Mouse (Mus musculus) heart, embryonic 16.5 days (tissue): ENCODE results near the gene Eri3. TPM values are rescaled to one million over a fixed set of nuclear protein-coding genes. Genes with fewer than 3 reads are reported as not detected.

ENCODE experiments used
- ATAC-seq: fragments of 200-750 bp; cut with Nextera tagmentation; replicated peaks from 2 replicates; pipeline ENCODE4 v1.8.0; 2017; ENCODE audit warnings: moderate number of reproducible peaks; ENCODE audit not compliant: insufficient read depth, low FRiP score; ENCODE audit errors: extremely low read depth
- H3K27ac ChIP-seq: fragments of 300-500 bp; sonication (generic); 2 replicates; pipeline ENCODE4 v1.5.1; 2014; ENCODE audit warnings: mild to moderate bottlenecking, low read length, control low read depth, moderate library complexity
- H3K27me3 ChIP-seq: fragments of 300-500 bp; sonication (generic); 2 replicates; pipeline ENCODE4 v1.6.1; 2014; ENCODE audit warnings: low read length, mixed read lengths; ENCODE audit not compliant: control insufficient read depth, insufficient read depth
- H3K36me3 ChIP-seq: fragments of 300-500 bp; sonication (generic); 2 replicates; pipeline ENCODE4 v1.6.1; 2014; ENCODE audit not compliant: control insufficient read depth, insufficient read depth
- H3K4me1 ChIP-seq: fragments of 300-500 bp; sonication (generic); 2 replicates; pipeline ENCODE4 v1.6.1; 2014; ENCODE audit warnings: low read length, mixed read lengths; ENCODE audit not compliant: control insufficient read depth, insufficient read depth
- H3K4me2 ChIP-seq: fragments of 300-500 bp; sonication (generic); 2 replicates; pipeline ENCODE4 v1.6.1; 2014; ENCODE audit warnings: low read depth, mild to moderate bottlenecking, control low read depth, low read length
- H3K4me3 ChIP-seq: fragments of 300-500 bp; sonication (generic); 2 replicates; pipeline ENCODE4 v1.5.1; 2014; ENCODE audit warnings: mild to moderate bottlenecking, control low read depth, low read length
- H3K9ac ChIP-seq: fragments of 300-500 bp; sonication (generic); 2 replicates; pipeline ENCODE4 v1.6.1; 2014; ENCODE audit warnings: low read length, control low read depth
- H3K9me3 ChIP-seq: fragments of 300-500 bp; sonication (generic); replicated peaks from 2 replicates; pipeline ENCODE4 v1.6.1; 2016; ENCODE audit warnings: low read length; ENCODE audit not compliant: control insufficient read depth
- WGBS: fragments of 180-500 bp; shearing (Covaris S2); extraction: QIAGEN DNeasy Blood & Tissue Kit; methylation state at CpG from one replicate; pipeline ENCODE4 v1.1.7; 2014; 5-methylcytosine and 5-hydroxymethylcytosine counted together
- polyA plus RNA-seq: library from polyadenylated mRNA; unstranded; fragments of >200 nt; fragmentation: Nextera tagmentation; extraction: Ambion mirVana; gene quantifications from 2 replicates; pipeline ENCODE4 v1.2.1, GENCODE M21; 2015

The Eri3 gene
- polyA plus RNA-seq, 1 experiment from 2014 or later: 93.5 TPM

GRCm38 (mm10) chr4:117590781-117591180, 40.6 kb downstream of the Eri3 start:
- H3K27ac ChIP-seq: no peak overlapping the region
- ATAC-seq: peak; percentile 49

GRCm38 (mm10) chr4:117592206-117592605, 42.0 kb downstream of the Eri3 start:
- no peak overlapping the region for H3K4me3 ChIP-seq

More at GRCm38 (mm10) chr4:117590781-117591180, 40.6 kb downstream of the Eri3 start:
- Histone ChIP-seq H3K36me3 (peaks cover 13% of the 10 kb centered on the region), H3K27me3 (no peaks in the 10 kb centered on the region), H3K4me3 (no peak overlapping the region), H3K4me2 (no peak overlapping the region), H3K4me1 (peaks cover 9% of the 10 kb centered on the region), H3K9ac (no peak overlapping the region), H3K9me3 (no peaks in the 10 kb centered on the region)
- WGBS: 59% methylated on average over 2 of the region's 2 CpGs

GRCm38 (mm10) chr4:117595293-117595692, 45.1 kb downstream of the Eri3 start:
- Histone ChIP-seq H3K36me3 (peaks cover 24% of the 10 kb centered on the region), H3K27ac (no peak overlapping the region)
- no peak for ATAC-seq

More at GRCm38 (mm10) chr4:117592206-117592605, 42.0 kb downstream of the Eri3 start:
- Histone ChIP-seq H3K27me3 (no peaks in the 10 kb centered on the region), H3K9ac (no peak overlapping the region), H3K4me1 (peaks cover 9% of the 10 kb centered on the region), H3K9me3 (no peaks in the 10 kb centered on the region), H3K4me2 (no peak overlapping the region), H3K27ac (no peak overlapping the region), H3K36me3 (peaks cover 13% of the 10 kb centered on the region)
- 87% methylated on average over 5 of the region's 5 CpGs for WGBS
- ATAC-seq: no peak

GRCm38 (mm10) chr4:117599986-117600565, 49.9 kb downstream of the Eri3 start:
- H3K9me3 ChIP-seq: no peaks in the 10 kb centered on the region
- H3K36me3 ChIP-seq: peaks cover 11% of the 10 kb centered on the region
- H3K4me3 ChIP-seq: no peak overlapping the region
- H3K27ac ChIP-seq: no peak overlapping the region
- no peak overlapping the region for H3K4me2 ChIP-seq
- no peaks in the 10 kb centered on the region for H3K27me3 ChIP-seq
- H3K4me1 ChIP-seq: no peaks in the 10 kb centered on the region
- no peak overlapping the region for H3K9ac ChIP-seq
- no peak for ATAC-seq
- WGBS: 64% methylated on average over 7 of the region's 7 CpGs

More at GRCm38 (mm10) chr4:117595293-117595692, 45.1 kb downstream of the Eri3 start:
- 90% methylated on average over 10 of the region's 10 CpGs for WGBS
- Histone ChIP-seq H3K9me3 (no peaks in the 10 kb centered on the region), H3K27me3 (no peaks in the 10 kb centered on the region), H3K9ac (no peak overlapping the region), H3K4me3 (no peak overlapping the region), H3K4me1 (peaks cover 9% of the 10 kb centered on the region), H3K4me2 (no peak overlapping the region)

- H3K4me2 ChIP-seq: no peak overlapping the region
- peaks cover 4% of the 10 kb centered on the region; the same call in 1 of the 2 replicates for H3K4me1 ChIP-seq
- H3K9me3 ChIP-seq: no peaks in the 10 kb centered on the region
- H3K4me3 ChIP-seq: no peak overlapping the region
- WGBS: 69% methylated on average over 5 of the region's 5 CpGs
- H3K36me3 ChIP-seq: peaks cover 11% of the 10 kb centered on the region
- H3K9ac ChIP-seq: no peak overlapping the region
- no peak overlapping the region for H3K27ac ChIP-seq
- ATAC-seq: no peak
- H3K27me3 ChIP-seq: no peaks in the 10 kb centered on the region
Measured at GRCm38 (mm10) chr4:117601338-117601776, 51.2 kb downstream of the Eri3 start.

GRCm38 (mm10) chr4:117605099-117605953, 55.2 kb downstream of the Eri3 start:
- H3K27ac ChIP-seq: no peak overlapping the region
- peaks cover 15% of the 10 kb centered on the region for H3K4me1 ChIP-seq
- WGBS: 57% methylated on average over 16 of the region's 16 CpGs
- H3K27me3 ChIP-seq: no peaks in the 10 kb centered on the region
- no peak for ATAC-seq
- no peaks in the 10 kb centered on the region; the same call in none of the 2 replicates for H3K36me3 ChIP-seq
- no peak overlapping the region for H3K4me2 ChIP-seq
- no peak overlapping the region; the same call in 1 of the 2 replicates for H3K9ac ChIP-seq
- no peaks in the 10 kb centered on the region for H3K9me3 ChIP-seq
- no peak overlapping the region for H3K4me3 ChIP-seq

GRCm38 (mm10) chr4:117605954-117606227, 55.7 kb downstream of the Eri3 start:
- H3K4me3 ChIP-seq: no peak overlapping the region
- H3K4me1 ChIP-seq: peaks cover 15% of the 10 kb centered on the region
- no peak overlapping the region for H3K27ac ChIP-seq
- WGBS: 60% methylated on average over 1 of the region's 1 CpGs
- ATAC-seq: no peak
- no peaks in the 10 kb centered on the region for H3K9me3 ChIP-seq
- no peaks in the 10 kb centered on the region for H3K27me3 ChIP-seq
- no peak overlapping the region for H3K4me2 ChIP-seq
- no peaks in the 10 kb centered on the region; the same call in none of the 2 replicates for H3K36me3 ChIP-seq
- H3K9ac ChIP-seq: no peak overlapping the region

GRCm38 (mm10) chr4:117606831-117607610, 56.9 kb downstream of the Eri3 start:
- peaks cover 15% of the 10 kb centered on the region for H3K4me1 ChIP-seq
- ATAC-seq: no peak
- H3K27ac ChIP-seq: no peak overlapping the region
- H3K9me3 ChIP-seq: no peaks in the 10 kb centered on the region
- H3K27me3 ChIP-seq: no peaks in the 10 kb centered on the region
- no peak overlapping the region for H3K4me2 ChIP-seq
- H3K36me3 ChIP-seq: no peaks in the 10 kb centered on the region; the same call in none of the 2 replicates
- no peak overlapping the region for H3K4me3 ChIP-seq
- WGBS: 82% methylated on average over 5 of the region's 5 CpGs
- H3K9ac ChIP-seq: no peak overlapping the region
